Mouse (Mus musculus) G1E (cell line): ENCODE data around the gene Lmntd1. TPM values are rescaled to one million over a fixed set of nuclear protein-coding genes. Genes with fewer than 3 reads are reported as not detected.
A peak's percentile ranks its signal among the peaks of the same experiment; 100 is the strongest.

Experiments used
- ATAC-seq: 2 replicates; pipeline ENCODE4 v1.8.0; 2016; ENCODE audit warnings: mild to moderate bottlenecking; ENCODE audit not compliant: insufficient number of reproducible peaks, poor library complexity, low FRiP score, severe bottlenecking; ENCODE audit errors: extremely low read depth
- DNase-seq: peaks from one replicate; pipeline ENCODE4 v3.0.0; 2012; ENCODE audit warnings: low spot score
- H3K27me3 ChIP-seq: 2 replicates; pipeline ENCODE4 v1.6.1; 2012; ENCODE audit warnings: mild to moderate bottlenecking, low read length, inconsistent platforms; ENCODE audit not compliant: insufficient read depth
- H3K36me3 ChIP-seq: replicated peaks from 2 replicates; pipeline ENCODE3; 2012; ENCODE audit warnings: mild to moderate bottlenecking, inconsistent platforms
- H3K4me1 ChIP-seq: 2 replicates; pipeline ENCODE4 v1.6.1; 2012; ENCODE audit warnings: low read depth, low read length, inconsistent platforms, mixed read lengths; ENCODE audit not compliant: insufficient read depth
- H3K4me3 ChIP-seq: 2 replicates; pipeline ENCODE4 v1.5.1; 2012; ENCODE audit warnings: low read depth, mild to moderate bottlenecking, inconsistent platforms, low read length, moderate library complexity, mixed read lengths
- H3K9me3 ChIP-seq: replicated peaks from 2 replicates; pipeline ENCODE4 v1.6.1; 2012; ENCODE audit warnings: inconsistent platforms
- CTCF ChIP-seq: IDR thresholded peaks from 2 replicates; pipeline ENCODE4 v1.5.1; 2012; ENCODE audit warnings: low read depth, low read length, inconsistent platforms, mixed read lengths
- GATA1 ChIP-seq: IDR thresholded peaks from 2 replicates; pipeline ENCODE4 v1.6.1; 2012; ENCODE audit warnings: borderline replicate concordance, low read length, inconsistent platforms, mixed read lengths
- GATA2 ChIP-seq: IDR thresholded peaks from 2 replicates; pipeline ENCODE4 v1.6.1; 2012; ENCODE audit warnings: low read depth, low read length, inconsistent platforms, borderline replicate concordance
- POLR2AphosphoS5 ChIP-seq: IDR thresholded peaks from 2 replicates; pipeline ENCODE4 v1.6.1; 2012; ENCODE audit warnings: low read depth, low read length, inconsistent platforms; ENCODE audit not compliant: insufficient replicate concordance
- TAL1 ChIP-seq: conservative IDR thresholded peaks from 2 replicates; pipeline ENCODE4 v1.6.1; 2012; ENCODE audit warnings: low read depth, low read length, inconsistent platforms, mixed read lengths
- polyA plus RNA-seq: library from polyadenylated mRNA; stranded (reverse); fragments of >175 nt; gene quantifications from 2 replicates; pipeline ENCODE4 v1.2.3, GENCODE M21; 2012
- total RNA-seq, 2 experiments: library from RNA; stranded (forward) in 1 of 2; stranded (reverse) in 1 of 2; fragments of 200-1000 nt in 1 of 2; fragments of >200 nt in 1 of 2; fragmentation: Nextera tagmentation in 1 of 2; gene quantifications; 2 replicates each; pipeline ENCODE4 v1.2.3; 2014 to 2017

The Lmntd1 gene
- total and polyA plus RNA-seq, 3 experiments = 0.22 TPM; not detected in 2

DNA sequence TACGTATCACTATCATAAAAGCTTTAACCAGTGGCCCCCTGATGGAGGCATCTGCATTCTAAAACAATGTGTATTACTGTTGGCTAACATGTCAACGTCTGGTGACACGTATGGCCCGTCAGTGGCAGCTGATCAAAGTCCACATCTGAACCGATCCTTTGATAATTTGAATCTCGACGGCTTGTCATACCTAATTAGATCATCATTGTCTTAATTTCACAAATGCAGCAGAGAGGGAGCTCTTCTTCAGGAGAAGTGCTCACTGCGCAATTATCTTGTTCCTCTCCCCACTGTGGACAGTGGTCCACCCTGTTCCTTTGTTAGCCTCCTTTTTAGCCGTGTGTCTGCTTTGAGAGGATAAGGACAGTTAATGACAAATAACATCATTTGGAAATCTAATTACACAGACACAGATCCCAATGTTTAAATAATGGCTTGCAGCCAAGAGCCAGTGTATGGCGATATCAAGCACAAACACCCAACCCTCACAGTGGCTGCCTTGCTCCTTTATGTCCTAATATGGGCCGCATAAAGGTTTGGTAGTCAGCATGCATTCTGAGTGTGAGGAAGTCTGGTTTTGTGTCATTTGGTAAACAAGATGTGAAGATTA is 142.4 kb downstream of the Lmntd1 start:
- no peak for TF ChIP-seq CTCF
- TF ChIP-seq TAL1 = no peak
- TF ChIP-seq GATA2 = no peak
- TF ChIP-seq GATA1 = no peak
- no peak for TF ChIP-seq POLR2AphosphoS5
- DNase-seq (no peak), ATAC-seq (no peak)
- no peaks in the 10 kb centered on the region for H3K27me3 ChIP-seq
- no peak overlapping the region for H3K4me3 ChIP-seq
- no peaks in the 10 kb centered on the region for H3K36me3 ChIP-seq
- no peaks in the 10 kb centered on the region for H3K4me1 ChIP-seq
- H3K9me3 ChIP-seq = peaks cover 73% of the 10 kb centered on the region

GRCm38 (mm10) chr6:145469260-145469943 is 144.7 kb downstream of the Lmntd1 start:
- no peak overlapping the region for H3K4me3 ChIP-seq
- H3K36me3 ChIP-seq = no peaks in the 10 kb centered on the region
- ATAC-seq (no peak), DNase-seq (no peak)
- H3K4me1 ChIP-seq = no peaks in the 10 kb centered on the region
- H3K27me3 ChIP-seq = no peaks in the 10 kb centered on the region
- peaks cover 61% of the 10 kb centered on the region for H3K9me3 ChIP-seq
- no peak for TF ChIP-seq GATA1
- peak; percentile 9; the same call in 1 of the 2 replicates for TF ChIP-seq CTCF

- no peak for DNase-seq
- Histone ChIP-seq H3K9me3 (peaks cover 78% of the 10 kb centered on the region), H3K27me3 (no peaks in the 10 kb centered on the region)
Observed at GRCm38 (mm10) chr6:145464027-145464426, 150.1 kb downstream of the Lmntd1 start.

DNA sequence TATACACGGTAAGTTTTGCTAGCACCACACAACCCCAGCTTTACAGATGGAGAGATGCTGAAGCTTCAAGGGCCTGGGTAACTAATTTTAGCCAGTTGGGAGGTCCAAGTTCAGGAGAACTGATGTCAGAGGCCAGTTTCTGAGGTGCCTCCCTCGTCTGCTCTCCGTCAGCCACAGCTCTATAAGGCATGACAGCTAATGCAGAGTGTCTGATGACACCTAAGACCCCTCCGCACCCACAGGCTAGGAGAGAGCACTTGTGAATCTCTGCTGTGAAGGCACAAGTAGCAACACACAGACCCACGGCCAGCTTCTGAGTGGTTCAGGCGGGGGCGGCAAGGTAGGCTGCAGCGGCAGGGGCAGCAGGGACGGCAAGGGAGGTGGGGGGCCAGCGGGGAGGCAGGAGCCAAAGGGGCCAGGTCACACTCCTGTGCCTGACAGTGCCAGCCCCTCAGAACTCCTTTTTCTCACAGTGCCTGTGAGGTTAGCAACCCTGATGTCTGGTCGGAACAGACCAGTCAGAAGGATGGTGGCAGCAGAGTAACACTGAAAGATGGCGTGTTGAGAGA is 151.4 kb downstream of the Lmntd1 start:
- no peaks in the 10 kb centered on the region for H3K36me3 ChIP-seq
- H3K4me3 ChIP-seq = no peak overlapping the region; the same call in 1 of the 2 replicates
- no peak for DNase-seq
- H3K27me3 ChIP-seq = no peaks in the 10 kb centered on the region
- H3K9me3 ChIP-seq = peaks cover 78% of the 10 kb centered on the region
- ATAC-seq = no peak
- H3K4me1 ChIP-seq = no peaks in the 10 kb centered on the region
- no peak for TF ChIP-seq POLR2AphosphoS5
- no peak for TF ChIP-seq GATA2
- TF ChIP-seq TAL1 = no peak
- TF ChIP-seq GATA1 = no peak
- TF ChIP-seq CTCF = no peak

More at GRCm38 (mm10) chr6:145464027-145464426, 150.1 kb downstream of the Lmntd1 start:
- Histone ChIP-seq H3K4me1 (no peaks in the 10 kb centered on the region), H3K4me3 (no peak overlapping the region), H3K36me3 (no peaks in the 10 kb centered on the region)
- no peak for TF ChIP-seq TAL1
- no peak for TF ChIP-seq GATA1
- no peak for TF ChIP-seq CTCF
- no peak for TF ChIP-seq GATA2
- TF ChIP-seq POLR2AphosphoS5 = no peak
- ATAC-seq = no peak

DNA sequence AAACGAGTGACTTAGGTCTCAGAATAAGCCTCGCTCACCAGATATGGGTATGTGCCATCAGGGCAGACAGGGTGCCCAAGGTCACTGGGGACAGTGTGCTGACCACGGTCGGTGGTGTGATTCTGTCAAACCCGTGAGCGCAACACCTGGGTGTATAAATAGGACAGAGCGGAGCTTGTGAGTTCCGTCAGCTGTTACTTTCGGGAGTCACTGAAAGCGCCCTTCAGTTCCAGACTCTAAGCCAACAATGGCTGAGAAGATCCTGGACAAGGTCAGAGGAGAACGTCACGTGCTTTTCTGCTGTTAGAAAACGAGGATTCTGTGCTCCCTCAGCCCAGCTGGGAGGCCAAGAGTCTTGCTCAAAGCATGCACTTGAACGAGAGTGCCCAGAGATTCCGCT is 157.1 kb downstream of the Lmntd1 start:
- Histone ChIP-seq H3K4me1 (no peaks in the 10 kb centered on the region), H3K4me3 (no peak overlapping the region), H3K9me3 (peaks cover 69% of the 10 kb centered on the region), H3K27me3 (no peaks in the 10 kb centered on the region), H3K36me3 (no peaks in the 10 kb centered on the region)
- no peak for DNase-seq
- TF ChIP-seq GATA1 = no peak
- no peak for ATAC-seq

DNA sequence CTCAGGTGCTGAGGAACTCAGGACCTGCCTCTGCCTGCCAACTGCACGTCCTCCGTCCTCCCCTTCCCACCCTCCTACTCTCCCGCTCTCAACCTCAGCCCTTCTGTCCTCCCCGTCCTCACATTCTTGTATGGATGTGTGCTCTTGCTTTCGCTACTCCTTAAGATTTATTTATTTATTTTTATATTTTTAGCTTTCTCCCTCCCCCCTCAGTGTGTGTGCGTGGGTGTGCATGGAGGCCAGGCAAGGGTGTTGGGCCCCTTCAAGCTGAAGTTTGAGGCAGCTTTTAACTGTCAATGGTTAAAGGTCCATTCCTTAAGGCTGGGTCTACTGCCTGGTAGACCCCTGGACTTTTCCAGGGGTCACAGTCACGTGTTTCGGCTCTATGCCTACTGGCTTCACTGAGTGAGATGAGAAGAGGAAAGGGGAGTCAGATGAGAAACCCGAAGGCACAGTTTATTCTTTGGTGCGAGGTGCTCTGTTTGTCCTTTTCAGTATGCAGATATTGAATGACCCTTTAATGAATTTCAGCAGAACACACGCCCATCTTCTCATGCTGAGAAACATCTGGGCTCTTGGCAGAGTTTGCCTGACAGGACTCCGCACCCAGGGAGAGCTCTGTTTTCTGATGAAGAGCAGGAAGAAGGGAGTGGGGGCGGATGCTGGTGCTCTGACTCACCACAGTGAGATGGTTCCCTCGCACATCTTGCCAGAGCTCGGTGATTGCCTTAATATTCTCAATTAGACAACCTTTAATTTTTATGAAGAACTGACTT is 163.3 kb downstream of the Lmntd1 start:
- ATAC-seq (no peak), DNase-seq (no peak)
- H3K4me1 ChIP-seq = no peaks in the 10 kb centered on the region
- no peak overlapping the region for H3K4me3 ChIP-seq
- no peaks in the 10 kb centered on the region for H3K27me3 ChIP-seq
- TF ChIP-seq GATA1 = no peak
- no peak for TF ChIP-seq TAL1
- TF ChIP-seq POLR2AphosphoS5 = no peak
- TF ChIP-seq CTCF = no peak
- no peak for TF ChIP-seq GATA2
- H3K9me3 ChIP-seq = peaks cover 50% of the 10 kb centered on the region
- no peaks in the 10 kb centered on the region for H3K36me3 ChIP-seq
